Mouse (Mus musculus) neural tube, embryonic 15.5 days (tissue): ENCODE measurements at regions not wholly inside any gene's neighbourhood (a gene's known extent, or its start where the extent isn't known, plus 50 kb on each side); places are given as distances from the start of the nearest gene placed in this dataset.
"Not testable (repeated sequence)": the region's sequence is repeated elsewhere in the genome, so short reads cannot be mapped to it uniquely, and the experiment has no call there.

Experiments
- ATAC-seq: fragments of 200-750 bp; cut with Nextera tagmentation; 2 replicates; pipeline ENCODE4 v1.8.0; 2017; ENCODE audit warnings: mild to moderate bottlenecking, moderate TSS enrichment, moderate library complexity; ENCODE audit not compliant: low FRiP score
- H3K27ac ChIP-seq: fragments of 300-500 bp; sonication (generic); replicated peaks from 2 replicates; pipeline ENCODE4 v1.5.1; 2015; ENCODE audit warnings: mild to moderate bottlenecking, inconsistent platforms
- H3K27me3 ChIP-seq: fragments of 300-500 bp; sonication (generic); replicated peaks from 2 replicates; pipeline ENCODE4 v1.6.1; 2015; ENCODE audit warnings: inconsistent platforms
- H3K36me3 ChIP-seq: fragments of 300-500 bp; sonication (generic); 2 replicates; pipeline ENCODE4 v1.6.1; 2015; ENCODE audit warnings: inconsistent platforms
- H3K4me1 ChIP-seq: fragments of 300-500 bp; sonication (generic); 2 replicates; pipeline ENCODE4 v1.6.1; 2015; ENCODE audit warnings: inconsistent platforms
- H3K4me2 ChIP-seq: fragments of 300-500 bp; sonication (generic); 2 replicates; pipeline ENCODE4 v1.6.1; 2015; ENCODE audit warnings: inconsistent platforms, mild to moderate bottlenecking, moderate library complexity
- H3K4me3 ChIP-seq: fragments of 300-500 bp; sonication (generic); replicated peaks from 2 replicates; pipeline ENCODE4 v1.5.1; 2015; ENCODE audit warnings: mild to moderate bottlenecking, inconsistent platforms
- H3K9ac ChIP-seq: fragments of 300-500 bp; sonication (generic); replicated peaks from 2 replicates; pipeline ENCODE4 v1.6.1; 2015; ENCODE audit warnings: mild to moderate bottlenecking, inconsistent platforms
- H3K9me3 ChIP-seq: fragments of 300-500 bp; sonication (generic); replicated peaks from 2 replicates; pipeline ENCODE4 v1.6.1; 2016; ENCODE audit warnings: inconsistent platforms
- WGBS: fragments of 180-500 bp; shearing (Covaris S2); methylation state at CpG from one replicate; pipeline ENCODE4 v1.1.7; 2015; ENCODE audit warnings: mixed read lengths; 5-methylcytosine and 5-hydroxymethylcytosine counted together

DNA sequence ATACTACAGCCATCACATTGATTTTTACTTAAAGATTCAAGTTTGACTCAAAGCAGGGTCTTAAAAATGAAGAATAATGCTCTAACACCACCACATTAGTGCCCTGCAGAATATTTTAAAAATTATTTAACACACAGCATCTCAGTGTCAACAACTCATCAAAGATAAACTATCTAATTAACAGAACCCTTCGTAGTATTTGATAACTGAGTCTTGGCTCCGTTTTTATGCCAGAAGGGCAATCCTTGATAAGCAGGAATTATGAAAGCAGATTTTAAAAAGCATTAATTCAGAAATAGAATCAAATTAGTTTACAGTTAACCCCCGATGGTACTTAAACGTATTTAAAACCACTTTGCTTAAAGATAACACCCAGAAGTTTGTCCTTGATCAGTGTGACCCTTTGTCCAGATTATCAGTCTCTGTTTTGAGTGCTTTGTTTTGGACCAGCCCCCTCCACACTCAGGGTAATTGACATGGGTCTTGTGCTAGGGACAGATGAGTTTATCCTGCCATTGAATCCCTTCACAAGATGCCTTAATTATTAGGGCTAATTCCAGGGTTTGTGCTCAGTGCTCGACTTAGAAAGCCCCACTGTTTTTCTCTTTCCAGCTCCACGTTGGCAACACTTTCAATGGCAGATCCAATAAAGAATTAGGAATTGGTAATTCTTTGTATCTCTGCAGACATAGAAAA is 69.4 kb upstream of the Dph6 start:
- Histone ChIP-seq H3K4me2 (no peak overlapping the region), H3K9ac (no peak overlapping the region), H3K4me1 (no peaks in the 10 kb centered on the region), H3K9me3 (no peaks in the 10 kb centered on the region), H3K27me3 (no peaks in the 10 kb centered on the region), H3K36me3 (no peaks in the 10 kb centered on the region), H3K4me3 (no peak overlapping the region), H3K27ac (no peak overlapping the region)
- ATAC-seq = no peak
- 61% methylated on average over 6 of the region's 6 CpGs for WGBS

DNA sequence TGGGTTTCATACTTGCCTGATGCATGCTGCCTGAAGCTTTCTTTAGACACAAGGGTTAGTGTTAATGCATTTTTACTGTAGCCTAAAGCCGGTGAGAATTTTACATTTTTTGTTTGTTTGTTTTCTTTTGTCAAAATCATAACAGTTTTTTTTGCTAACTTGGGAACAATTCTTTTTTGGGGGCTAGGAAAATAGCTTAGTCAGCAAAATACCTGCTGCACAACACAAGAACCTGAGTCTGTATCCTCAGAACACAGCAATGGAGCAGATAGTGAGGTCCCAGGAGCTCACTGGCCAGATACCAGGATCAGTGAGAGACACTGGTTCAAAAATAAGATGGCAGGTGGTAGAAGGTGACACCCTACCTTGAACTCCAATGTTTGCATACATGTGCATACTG is 72.4 kb upstream of the Dph6 start:
- 92% methylated on average over 1 of the region's 1 CpGs for WGBS
- no peak overlapping the region for H3K27ac ChIP-seq
- H3K36me3 ChIP-seq = no peaks in the 10 kb centered on the region
- ATAC-seq = no peak
- no peak overlapping the region for H3K4me3 ChIP-seq
- H3K9me3 ChIP-seq = no peaks in the 10 kb centered on the region
- H3K9ac ChIP-seq = no peak overlapping the region
- H3K4me2 ChIP-seq = no peak overlapping the region
- no peaks in the 10 kb centered on the region for H3K27me3 ChIP-seq
- no peaks in the 10 kb centered on the region for H3K4me1 ChIP-seq

DNA sequence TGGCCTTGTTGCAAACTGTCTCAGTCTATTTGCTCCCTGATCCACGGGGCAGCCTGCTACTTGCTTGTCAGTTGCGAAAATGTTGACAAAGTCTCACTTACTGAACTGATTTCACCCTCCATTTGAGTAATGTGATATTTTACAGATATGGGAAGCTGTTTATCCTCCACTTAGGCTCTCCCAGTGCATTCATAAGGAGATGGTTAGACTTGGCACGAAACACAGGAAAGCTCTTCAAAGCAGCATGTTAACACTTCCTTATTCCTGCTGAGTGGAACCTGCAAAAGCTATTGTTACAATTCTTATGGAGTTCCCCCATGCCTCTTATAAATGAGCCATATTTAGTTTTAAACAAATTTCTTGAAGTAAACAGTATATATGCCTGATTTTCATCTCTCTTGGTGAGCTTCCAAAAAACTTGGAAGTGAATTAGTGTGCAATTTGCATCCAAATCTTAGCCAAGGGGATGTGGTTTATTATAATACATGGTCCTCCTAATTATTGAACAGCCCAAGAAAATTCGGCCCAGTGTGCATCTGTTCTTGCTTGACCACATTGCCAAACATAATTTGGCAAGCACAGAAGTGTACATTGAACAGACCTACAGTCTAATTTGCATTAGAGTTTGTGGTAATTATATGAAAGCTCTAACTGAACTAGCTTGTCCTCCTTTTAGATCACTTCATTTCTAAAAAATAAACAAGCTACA is 80.3 kb upstream of the Dph6 start:
- H3K36me3 ChIP-seq = no peaks in the 10 kb centered on the region
- H3K27ac ChIP-seq = no peak overlapping the region
- H3K4me1 ChIP-seq = no peaks in the 10 kb centered on the region
- 62% methylated on average over 4 of the region's 4 CpGs for WGBS
- H3K4me2 ChIP-seq = no peak overlapping the region
- H3K4me3 ChIP-seq = no peak overlapping the region
- H3K27me3 ChIP-seq = no peaks in the 10 kb centered on the region
- H3K9ac ChIP-seq = no peak overlapping the region
- no peaks in the 10 kb centered on the region for H3K9me3 ChIP-seq
- no peak for ATAC-seq

DNA sequence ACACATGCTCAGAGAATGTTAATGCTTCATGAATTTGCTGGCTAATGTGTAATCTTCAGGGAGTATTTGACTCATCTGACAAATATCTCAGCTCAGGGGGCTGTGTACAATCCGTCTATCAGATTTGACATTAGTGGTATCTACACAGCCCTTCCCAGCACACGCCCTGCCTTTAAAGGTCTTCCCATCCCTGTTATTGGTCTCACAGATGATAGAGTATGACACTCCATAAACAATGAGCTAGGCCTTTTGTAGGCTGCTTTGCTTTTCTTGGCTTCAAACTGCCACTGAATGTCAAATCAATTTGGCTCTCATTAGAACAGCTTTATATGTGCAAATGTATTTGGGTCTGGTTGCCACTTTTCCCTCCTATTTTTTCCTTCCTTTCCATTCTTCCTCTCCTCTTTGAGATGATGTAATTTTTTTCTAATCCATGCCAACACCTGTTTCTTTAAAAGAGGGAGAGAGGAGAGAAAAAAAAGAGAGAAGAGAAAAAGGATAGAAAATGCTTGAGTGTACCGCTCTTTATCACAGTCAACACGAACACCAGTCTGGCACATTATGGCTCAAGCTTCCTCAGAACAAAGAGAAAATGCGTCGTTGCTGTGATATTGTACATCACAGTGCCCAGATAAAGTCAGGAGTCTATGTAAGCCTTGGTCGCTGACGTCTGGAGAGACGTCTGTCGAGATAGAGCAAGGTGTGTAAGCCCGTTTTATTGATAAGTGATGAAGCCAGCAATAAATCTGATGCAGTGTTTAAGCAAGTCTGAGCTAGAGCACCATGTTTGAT is 84.9 kb upstream of the Dph6 start:
- Histone ChIP-seq H3K4me1 (no peaks in the 10 kb centered on the region), H3K4me2 (no peak overlapping the region), H3K27me3 (no peaks in the 10 kb centered on the region), H3K4me3 (no peak overlapping the region), H3K36me3 (no peaks in the 10 kb centered on the region), H3K9me3 (no peaks in the 10 kb centered on the region), H3K27ac (no peak overlapping the region), H3K9ac (no peak overlapping the region)
- 79% methylated on average over 11 of the region's 11 CpGs for WGBS
- no peak for ATAC-seq

DNA sequence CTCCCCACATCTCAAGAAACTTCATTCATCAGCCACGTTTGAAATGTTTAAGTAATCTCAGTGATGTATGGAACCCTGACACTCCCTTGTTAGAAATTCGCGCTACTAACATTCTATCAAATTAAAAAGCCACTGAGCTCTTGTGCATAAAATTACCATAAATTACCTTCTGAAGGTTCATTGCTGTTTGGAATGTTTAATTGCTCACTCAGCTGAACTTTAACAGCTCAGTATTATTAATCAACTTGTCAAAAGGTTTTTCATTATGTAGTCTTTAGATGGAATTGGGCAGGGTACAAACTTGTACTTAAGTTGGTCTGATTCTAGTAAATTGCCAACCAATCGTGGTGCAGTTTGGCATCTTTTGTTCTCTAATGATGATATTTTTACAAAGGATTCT is 108.5 kb upstream of the Dph6 start:
- H3K27me3 ChIP-seq = no peaks in the 10 kb centered on the region
- no peak for ATAC-seq

DNA sequence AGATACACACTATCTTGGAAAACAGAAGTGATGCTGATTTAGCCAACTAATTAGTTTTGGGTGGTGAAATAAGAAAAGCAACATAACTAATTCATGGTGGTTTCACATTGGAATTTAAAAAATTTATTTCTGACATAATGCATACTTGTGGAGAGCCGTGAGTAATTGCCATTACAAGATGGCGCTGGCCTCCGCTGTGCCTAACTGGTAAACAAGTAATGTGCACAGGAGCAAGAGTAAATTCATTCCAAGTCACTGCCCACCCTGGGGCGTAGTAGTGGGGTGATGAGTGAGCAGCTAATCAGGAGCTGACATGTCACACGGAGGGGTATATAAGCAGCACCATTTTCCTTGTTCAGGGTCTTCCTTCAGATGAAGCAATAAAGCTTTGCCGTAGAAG is 119.0 kb upstream of the Dph6 start:
- H3K4me2 ChIP-seq, H3K36me3 ChIP-seq, H3K9me3 ChIP-seq, ATAC-seq, H3K27ac ChIP-seq, H3K9ac ChIP-seq, H3K4me1 ChIP-seq, H3K4me3 ChIP-seq, H3K27me3 ChIP-seq: not testable (repeated sequence)
- 86% methylated on average over 6 of the region's 6 CpGs for WGBS

More for the DNA sequence above, 108.5 kb upstream of the Dph6 start:
- WGBS = 34% methylated on average over 4 of the region's 4 CpGs
- Histone ChIP-seq H3K4me1 (no peaks in the 10 kb centered on the region), H3K9ac (no peak overlapping the region), H3K4me3 (no peak overlapping the region), H3K36me3 (no peaks in the 10 kb centered on the region), H3K4me2 (no peak overlapping the region), H3K9me3 (no peaks in the 10 kb centered on the region), H3K27ac (no peak overlapping the region)

DNA sequence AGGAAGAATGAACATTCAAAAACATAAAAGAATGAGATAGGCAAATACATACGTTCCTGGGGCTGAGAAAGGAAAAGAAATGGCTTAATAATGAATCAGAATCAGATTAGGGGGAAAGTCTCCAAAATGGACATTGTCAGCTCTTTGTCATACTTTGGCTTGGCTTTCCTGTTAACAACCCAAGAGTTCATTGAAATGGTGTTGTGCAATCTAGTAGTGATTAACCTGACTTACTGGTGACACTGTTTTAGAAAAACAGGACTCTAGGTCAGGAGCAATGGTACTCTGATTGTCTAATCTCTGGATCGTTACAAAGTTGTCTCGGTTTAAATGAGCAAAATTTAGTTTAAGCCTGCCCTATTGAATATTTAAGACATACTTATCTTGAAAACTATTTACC is 119.5 kb upstream of the Dph6 start:
- no peaks in the 10 kb centered on the region for H3K36me3 ChIP-seq
- no peak overlapping the region for H3K27ac ChIP-seq
- 91% methylated on average over 3 of the region's 3 CpGs for WGBS
- H3K4me1 ChIP-seq = no peaks in the 10 kb centered on the region
- no peaks in the 10 kb centered on the region for H3K9me3 ChIP-seq
- H3K4me2 ChIP-seq = no peak overlapping the region
- H3K9ac ChIP-seq = no peak overlapping the region
- ATAC-seq = no peak
- no peaks in the 10 kb centered on the region for H3K27me3 ChIP-seq
- H3K4me3 ChIP-seq = no peak overlapping the region

DNA sequence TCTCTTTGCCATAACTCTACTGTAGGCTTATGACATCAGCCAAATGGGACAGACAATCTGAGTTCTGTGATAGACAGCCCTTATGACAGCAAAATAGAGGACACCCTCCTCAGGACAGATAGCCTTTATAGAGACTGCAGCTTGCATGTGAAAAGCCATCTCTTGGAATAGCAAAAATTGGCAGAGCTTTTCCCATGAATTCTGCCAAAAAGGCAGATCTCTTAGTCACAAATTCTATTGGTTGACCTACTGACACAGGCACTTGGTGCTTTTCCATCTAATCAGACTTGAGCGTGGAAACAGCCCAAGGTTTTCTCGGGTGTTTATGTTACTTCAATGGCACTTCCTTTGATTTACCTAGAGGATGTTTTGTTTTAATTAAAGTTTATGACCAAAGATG is 120.8 kb upstream of the Dph6 start:
- H3K36me3 ChIP-seq = no peaks in the 10 kb centered on the region
- ATAC-seq = no peak
- H3K4me3 ChIP-seq = no peak overlapping the region
- no peaks in the 10 kb centered on the region for H3K4me1 ChIP-seq
- H3K4me2 ChIP-seq = no peak overlapping the region
- no peaks in the 10 kb centered on the region for H3K9me3 ChIP-seq
- H3K27ac ChIP-seq = no peak overlapping the region
- no peak overlapping the region for H3K9ac ChIP-seq
- 71% methylated on average over 2 of the region's 2 CpGs for WGBS
- H3K27me3 ChIP-seq = no peaks in the 10 kb centered on the region

DNA sequence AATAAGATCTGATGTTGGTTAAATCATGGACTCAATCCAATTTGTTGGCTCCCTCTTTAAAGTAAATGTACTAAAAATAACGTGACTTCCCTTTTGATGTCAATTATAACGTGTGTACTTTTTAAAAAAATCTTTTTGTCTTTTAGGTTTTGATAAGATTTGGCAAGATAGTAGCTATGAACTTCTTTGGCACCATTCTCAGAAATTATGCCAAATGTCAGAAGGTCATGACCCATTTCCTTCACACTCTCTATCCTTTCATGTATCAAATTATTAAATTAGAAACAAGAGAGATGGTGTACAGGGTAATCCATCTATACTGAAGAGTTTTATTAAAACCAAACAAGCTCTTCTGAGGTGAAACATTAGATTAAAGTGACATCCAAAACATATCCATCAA is 121.4 kb upstream of the Dph6 start:
- Histone ChIP-seq H3K27ac (no peak overlapping the region), H3K27me3 (no peaks in the 10 kb centered on the region), H3K4me1 (no peaks in the 10 kb centered on the region), H3K9ac (no peak overlapping the region), H3K4me3 (no peak overlapping the region), H3K9me3 (no peaks in the 10 kb centered on the region), H3K36me3 (no peaks in the 10 kb centered on the region), H3K4me2 (no peak overlapping the region)
- no peak for ATAC-seq
- 86% methylated on average over 2 of the region's 2 CpGs for WGBS

DNA sequence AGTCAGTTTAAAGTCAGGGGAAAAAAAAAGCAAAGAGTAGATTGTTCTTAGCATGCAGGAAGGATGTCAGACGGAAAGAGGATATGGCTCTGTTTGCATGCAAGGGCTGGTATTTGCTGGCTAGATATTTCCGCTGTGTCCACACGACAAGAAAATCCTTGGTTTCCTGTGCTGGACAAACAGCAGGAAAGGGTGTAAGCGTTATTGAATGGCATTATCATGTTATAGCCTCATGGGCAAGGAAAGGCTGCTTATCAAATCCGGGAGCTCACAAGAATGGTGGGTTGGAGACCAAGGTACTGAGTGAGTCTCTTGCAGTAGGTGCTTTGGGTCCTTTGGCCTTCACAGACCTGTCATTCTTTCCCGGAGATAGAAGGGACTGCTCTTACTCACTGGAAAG is 127.7 kb upstream of the Dph6 start:
- Histone ChIP-seq H3K4me2 (no peak overlapping the region), H3K27ac (no peak overlapping the region), H3K4me3 (no peak overlapping the region), H3K4me1 (no peaks in the 10 kb centered on the region), H3K36me3 (no peaks in the 10 kb centered on the region), H3K27me3 (no peaks in the 10 kb centered on the region), H3K9me3 (no peaks in the 10 kb centered on the region), H3K9ac (no peak overlapping the region)
- WGBS = 87% methylated on average over 6 of the region's 6 CpGs
- ATAC-seq = no peak

DNA sequence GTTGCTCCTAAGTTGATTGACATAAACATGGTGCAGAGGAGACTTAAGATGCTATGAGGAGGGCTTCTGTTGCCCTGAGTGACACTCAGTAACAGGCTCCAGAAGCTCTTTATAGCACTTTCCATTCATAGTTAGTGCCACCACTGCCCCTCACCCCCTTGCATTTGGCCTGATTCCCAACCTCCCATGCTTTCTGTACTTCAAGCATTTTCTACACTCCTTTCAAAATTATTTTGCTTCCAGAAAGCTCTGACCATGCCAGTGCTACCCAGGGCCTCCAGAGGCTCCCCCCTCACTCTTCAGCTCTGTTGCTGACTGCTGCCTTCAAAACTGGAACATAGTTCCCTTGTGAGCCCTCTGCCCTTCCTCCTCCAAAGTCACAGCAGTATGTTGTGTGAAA is 129.4 kb upstream of the Dph6 start:
- Histone ChIP-seq H3K9me3 (no peaks in the 10 kb centered on the region), H3K4me2 (no peak overlapping the region), H3K27me3 (no peaks in the 10 kb centered on the region), H3K9ac (no peak overlapping the region), H3K27ac (no peak overlapping the region; the same call in 1 of the 2 replicates), H3K4me3 (no peak overlapping the region), H3K36me3 (no peaks in the 10 kb centered on the region), H3K4me1 (no peaks in the 10 kb centered on the region)
- peak; percentile 47; the same call in 1 of the 2 replicates for ATAC-seq

DNA sequence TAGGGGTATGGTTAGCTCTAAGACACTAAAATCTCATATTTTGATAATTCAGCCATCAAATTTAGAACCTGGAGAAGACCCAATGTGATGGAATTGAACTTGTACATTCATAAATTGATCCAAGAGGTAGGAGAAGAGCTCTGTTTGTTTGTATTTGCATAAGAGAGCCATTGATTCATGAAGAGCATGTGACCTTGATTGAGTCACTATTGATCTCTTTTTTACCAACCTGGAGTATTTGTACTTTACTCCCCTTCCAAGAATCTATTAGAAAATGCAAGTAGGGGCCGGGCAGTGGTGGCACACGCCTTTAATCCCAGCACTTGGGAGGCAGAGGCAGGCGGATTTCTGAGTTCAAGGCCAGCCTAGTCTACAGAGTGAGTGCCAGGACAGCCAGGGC is 133.5 kb upstream of the Dph6 start:
- H3K4me2 ChIP-seq = no peak overlapping the region
- H3K4me3 ChIP-seq = no peak overlapping the region
- no peak overlapping the region for H3K27ac ChIP-seq
- H3K9me3 ChIP-seq = no peaks in the 10 kb centered on the region
- H3K27me3 ChIP-seq = no peaks in the 10 kb centered on the region
- 94% methylated on average over 3 of the region's 3 CpGs for WGBS
- H3K4me1 ChIP-seq = no peaks in the 10 kb centered on the region
- no peak for ATAC-seq
- no peak overlapping the region for H3K9ac ChIP-seq
- no peaks in the 10 kb centered on the region for H3K36me3 ChIP-seq
